Mouse (Mus musculus) liver, embryonic 14.5 days (tissue): ENCODE results near the gene Myl4.

Experiments
- CTCF ChIP-seq: IDR thresholded peaks from 2 replicates; pipeline ENCODE4 v1.5.1; 2016; ENCODE audit warnings: antibody characterized with exemption, low read depth, control low read depth
- EP300 ChIP-seq: IDR thresholded peaks from 2 replicates; pipeline ENCODE4 v1.6.1; 2016; ENCODE audit warnings: antibody characterized with exemption, low read depth

- TF ChIP-seq EP300 = no peak
- no peak for TF ChIP-seq CTCF
Observed at GRCm38 (mm10) chr11:104558651-104559403, 8.4 kb downstream of the Myl4 start.
